Mouse (Mus musculus) kidney, postnatal 10 days (tissue): Measurements from ENCODE around the gene P2rx5.

Experiments
- DNase-seq: peaks from one replicate; pipeline ENCODE4 v3.0.0; 2021; ENCODE audit warnings: mixed read lengths

The P2rx5 gene

DNA sequence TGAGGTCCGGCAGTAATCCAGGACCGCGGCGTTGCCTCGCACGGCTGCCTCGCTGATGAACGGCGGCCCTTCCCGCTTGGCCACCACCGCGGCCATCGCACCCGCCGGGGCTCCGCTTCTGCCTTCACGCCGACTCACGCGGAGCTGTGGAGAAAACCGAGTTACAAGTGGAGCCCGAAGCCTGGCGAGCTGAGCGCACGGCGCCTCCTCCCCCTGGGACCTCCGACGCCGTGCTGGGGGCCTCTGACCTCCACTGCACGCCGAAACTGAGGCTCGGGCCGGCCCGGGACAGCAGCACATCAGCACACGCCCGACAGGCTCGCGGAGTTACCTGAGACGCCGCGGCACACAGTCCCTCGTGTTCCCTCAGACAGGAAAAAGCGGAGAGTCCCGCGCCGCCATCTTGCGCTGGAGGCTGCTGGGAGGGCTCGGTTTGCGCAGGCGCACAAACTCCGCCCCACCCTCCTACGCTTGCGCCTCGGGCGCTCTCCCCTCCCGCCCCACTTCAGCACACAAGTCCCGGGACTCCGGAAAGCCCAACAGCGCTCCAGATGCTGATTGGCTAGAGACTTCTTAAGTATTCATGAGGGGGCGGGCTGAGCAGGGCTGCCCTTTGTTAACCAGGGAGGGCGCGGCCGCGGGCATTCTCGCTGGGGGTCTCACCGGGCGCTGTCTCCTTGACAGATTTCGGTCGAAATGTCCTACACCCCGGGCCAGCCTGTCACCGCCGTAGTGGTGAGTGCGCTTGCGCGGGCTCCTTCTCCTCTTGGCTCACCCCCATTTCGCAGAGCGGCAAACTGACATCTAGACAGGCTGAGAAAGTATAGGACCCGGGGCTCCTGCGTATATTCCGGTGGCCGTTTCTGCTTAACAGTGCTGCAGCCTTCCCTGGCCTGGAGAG lies 16.6 kb downstream of the P2rx5 start, which contains the start of the genes Emc6 and Tax1bp3:
Gene Emc6 (minus strand): TSS at position 430 of the 901 bp plus-strand sequence.
Gene Tax1bp3 (plus strand): TSS at position 476 of the 901 bp plus-strand sequence.
- peak; percentile 98 for DNase-seq

DNA sequence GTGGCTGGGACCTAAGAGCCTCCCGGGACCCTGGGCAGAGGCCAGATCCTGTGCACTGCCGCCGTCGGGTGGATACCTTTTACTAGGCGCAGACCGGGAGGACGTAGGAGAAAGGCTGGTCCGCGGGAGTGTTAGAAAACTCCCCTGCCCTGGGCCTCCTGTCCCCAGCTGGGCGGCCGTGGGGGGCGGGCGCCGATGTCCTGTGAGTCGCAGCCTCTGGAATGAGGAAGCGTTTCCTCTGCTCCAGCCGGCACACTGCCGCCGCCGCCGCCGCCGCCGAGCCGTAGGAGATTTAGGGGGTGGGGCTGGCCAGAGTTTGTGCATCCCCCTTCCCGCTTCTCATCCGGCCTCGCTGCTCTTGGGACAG lies 17.3 kb downstream of the P2rx5 start:
- peak; percentile 94 for DNase-seq

DNA sequence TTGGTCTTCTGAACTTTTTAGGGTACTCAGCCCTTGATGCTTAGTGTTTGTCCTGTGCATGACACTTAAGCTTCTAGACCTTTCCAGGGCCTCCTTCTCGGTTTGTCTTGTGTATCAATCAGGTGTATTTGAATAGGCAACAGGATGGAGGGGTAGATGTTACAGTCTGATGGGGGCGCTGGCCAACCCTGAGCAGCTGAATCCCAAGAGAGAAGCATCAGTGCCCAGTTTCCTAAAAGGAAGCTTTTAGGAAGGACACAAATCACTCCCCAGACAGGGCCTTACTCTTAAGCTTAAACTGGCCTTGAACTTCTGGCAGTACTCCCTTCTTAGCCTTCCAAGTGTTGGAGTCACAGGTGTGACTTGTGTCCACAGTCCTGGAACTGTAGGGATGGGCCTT lies 17.7 kb downstream of the P2rx5 start:
- peak; percentile 35 for DNase-seq

DNA sequence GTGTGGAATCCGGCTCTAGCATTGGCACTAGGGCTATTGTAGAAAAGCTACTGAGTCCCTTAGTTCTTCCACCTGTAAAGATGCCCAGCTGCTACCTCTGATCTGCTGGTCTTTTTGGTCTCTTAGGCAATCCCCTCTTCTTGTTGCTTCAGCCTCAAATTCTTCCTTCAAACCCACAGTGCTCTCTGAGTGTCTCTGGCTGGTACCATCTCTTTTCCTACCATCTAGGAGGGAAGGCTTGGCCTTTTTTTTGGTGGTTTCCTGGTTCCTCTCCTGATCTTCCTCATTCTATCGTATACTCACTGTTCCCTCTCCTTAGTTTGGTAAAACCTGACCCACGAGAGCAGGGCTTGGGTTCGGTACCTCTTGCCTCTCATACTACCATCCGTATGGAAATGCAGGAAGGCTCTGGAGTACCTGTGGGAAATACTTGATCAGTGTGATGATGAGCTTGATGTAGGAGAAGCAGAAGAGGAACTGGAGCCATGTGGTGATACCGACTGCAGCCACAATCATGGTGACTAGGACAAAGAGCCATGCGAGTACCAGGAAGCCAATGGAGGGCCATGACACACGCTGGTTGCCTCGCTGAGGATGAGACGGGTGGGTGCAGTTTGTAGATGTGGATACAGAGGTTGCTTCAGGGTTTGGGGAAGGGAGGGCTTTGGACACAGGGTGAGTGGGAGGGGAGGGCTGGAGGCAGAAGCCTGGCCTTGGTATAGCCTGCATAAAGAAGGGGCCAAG lies 25.8 kb downstream of the P2rx5 start:
- DNase-seq: no peak

DNA sequence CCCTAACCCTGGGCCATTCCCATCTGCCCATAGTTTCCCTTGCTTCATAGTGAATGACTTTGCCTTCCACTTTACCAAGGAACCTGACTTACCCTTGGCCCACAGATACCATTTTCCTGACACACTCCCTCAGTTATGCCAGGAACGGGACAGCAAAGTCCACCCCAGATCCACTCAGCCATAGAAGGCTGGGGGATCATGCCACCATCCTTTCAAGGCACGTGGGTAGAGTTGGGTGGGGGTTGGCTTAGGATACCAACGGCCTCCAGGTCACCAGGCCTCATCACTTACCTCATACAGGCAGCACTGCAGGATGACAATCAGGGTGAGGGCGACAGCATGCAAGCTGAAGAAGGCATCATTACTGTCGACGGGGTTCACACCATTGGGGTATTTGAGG lies 27.0 kb downstream of the P2rx5 start:
- no peak for DNase-seq

DNA sequence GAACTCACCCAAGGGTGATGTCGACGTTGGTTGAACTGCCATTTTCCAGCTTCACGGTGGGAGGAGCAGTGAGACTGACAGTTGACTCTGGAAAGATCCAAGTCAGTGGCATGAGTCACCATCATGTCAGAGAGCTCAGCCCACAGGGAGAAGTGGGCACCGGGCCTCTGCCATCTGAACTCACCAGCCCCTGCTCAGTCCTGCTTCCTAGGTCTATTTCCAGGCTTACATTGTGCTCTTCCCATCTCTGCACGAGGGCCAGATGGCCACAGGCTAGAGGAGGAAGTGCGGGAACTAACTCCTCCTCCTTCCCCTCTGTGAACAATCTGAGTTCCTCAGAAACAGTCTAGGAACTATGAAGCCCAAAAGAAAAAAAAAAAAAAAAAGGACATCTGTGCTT lies 32.8 kb downstream of the P2rx5 start:
- no peak for DNase-seq

DNA sequence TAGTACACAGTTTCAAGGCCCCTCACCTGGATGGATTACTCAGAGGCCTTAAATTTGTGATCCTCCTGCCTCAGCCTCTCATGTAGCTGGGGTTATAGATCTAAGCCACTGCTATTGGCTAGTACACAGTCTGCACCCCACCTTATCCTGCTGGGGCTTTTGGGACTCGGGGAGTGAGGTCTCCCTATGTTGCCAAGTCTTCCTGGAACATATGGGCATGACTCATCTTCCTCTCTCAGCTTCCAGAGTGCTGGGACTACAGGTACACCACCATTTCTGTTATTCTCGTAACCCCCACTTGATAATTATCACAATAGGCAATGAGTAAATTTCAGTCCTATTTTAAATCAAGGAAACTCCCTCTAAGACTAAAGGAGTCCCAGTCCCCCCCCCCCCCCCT lies 34.2 kb downstream of the P2rx5 start:
- DNase-seq: no peak

DNA sequence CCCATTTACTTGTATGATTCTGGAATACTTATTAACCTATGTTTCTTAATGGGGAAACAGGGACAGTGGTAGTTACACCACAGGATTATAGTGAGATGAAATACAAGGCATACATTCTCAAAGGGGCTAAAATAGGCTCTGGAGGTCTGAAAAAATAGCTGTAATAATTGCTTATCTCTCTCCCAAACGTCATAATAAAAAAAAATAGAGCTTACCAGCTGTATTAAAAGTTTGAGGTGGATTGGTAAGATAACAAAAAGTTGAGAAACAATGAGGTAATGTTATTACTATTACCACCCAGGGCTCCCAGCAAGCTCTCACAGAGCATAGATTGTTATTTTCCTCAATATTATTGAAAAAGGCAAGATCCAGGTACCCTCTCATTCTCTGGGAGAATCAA lies 38.0 kb downstream of the P2rx5 start:
- no peak for DNase-seq

DNA sequence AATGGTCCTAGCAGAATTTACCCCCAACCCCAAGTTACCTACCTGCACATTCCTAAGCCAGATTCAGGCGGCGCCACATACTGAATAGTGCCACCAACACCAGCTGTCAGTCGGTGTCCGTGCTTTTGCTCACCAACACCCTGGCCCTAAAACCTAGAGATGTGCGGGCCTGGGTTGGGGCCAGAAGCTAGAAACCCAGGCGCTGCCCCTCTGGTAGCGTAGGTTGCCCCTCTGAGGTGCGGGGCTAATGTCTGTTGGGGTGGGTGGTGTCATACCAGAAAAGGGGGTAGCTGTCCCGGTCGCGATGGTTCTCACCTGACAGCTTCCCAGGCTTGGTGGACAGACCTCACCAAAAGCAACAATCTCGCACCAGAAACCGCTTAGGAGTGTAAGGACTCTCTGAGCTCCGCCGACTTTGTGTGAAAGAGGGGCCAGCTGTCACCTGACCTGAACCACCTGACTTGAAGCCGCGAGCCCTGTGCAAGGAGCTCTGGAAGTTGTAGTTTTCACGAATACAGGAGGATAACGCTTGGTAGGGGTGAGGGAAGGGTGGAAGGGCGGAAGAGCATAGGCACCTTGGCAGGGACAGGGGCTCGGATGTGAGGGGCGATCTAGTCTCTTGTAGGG lies 38.5 kb downstream of the P2rx5 start, which contains the start of gene Ctns:
Gene Ctns (minus strand): TSS at position 440 of the 627 bp plus-strand sequence.
- DNase-seq: peak; percentile 87

DNA sequence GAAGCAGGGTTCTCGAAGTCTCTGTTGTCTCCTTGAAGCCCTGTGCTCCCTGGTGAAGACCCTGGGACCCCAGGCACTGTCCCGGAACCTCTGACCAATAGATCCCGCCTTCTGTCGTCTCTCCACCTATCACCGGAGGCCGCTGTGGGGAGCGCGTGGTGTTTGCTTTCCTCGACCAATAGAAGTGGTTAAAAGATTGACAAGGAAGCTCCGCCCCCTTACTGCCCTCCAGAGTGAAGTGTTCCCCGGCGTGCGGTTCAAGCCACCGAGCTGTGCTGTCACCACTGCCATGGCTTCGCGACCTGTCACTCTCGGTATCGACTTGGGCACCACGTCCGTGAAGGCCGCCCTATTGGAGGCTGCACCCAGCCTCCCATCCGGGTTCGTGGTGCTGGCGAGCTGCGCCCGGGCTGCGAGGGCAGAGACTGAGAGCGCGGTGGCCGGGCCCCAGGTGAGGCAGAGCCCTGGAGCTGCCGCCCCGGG lies 39.0 kb downstream of the P2rx5 start, which contains the start of gene Shpk:
Gene Shpk (plus strand): TSS at position 231 of the 483 bp plus-strand sequence.
- peak; percentile 96 for DNase-seq

DNA sequence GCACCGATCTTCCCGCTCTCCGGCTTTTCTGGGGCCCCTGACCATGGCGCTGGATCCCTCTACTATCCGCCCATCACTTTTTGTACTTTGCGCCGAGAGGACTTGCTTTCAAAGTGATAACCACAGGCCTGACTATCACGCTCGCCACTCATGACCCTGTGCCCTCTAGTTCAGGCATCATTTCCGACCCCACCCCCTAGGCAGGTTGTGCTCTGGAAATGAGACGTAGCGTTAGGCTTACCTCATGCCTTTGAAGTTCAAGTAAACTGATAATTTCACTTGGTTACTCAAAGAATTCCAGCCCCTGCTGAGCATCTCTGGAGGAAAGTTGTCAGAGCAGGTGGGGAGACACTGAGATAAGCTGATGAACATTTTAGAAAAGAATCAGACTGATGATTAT lies 39.7 kb downstream of the P2rx5 start:
- DNase-seq: peak; percentile 27

DNA sequence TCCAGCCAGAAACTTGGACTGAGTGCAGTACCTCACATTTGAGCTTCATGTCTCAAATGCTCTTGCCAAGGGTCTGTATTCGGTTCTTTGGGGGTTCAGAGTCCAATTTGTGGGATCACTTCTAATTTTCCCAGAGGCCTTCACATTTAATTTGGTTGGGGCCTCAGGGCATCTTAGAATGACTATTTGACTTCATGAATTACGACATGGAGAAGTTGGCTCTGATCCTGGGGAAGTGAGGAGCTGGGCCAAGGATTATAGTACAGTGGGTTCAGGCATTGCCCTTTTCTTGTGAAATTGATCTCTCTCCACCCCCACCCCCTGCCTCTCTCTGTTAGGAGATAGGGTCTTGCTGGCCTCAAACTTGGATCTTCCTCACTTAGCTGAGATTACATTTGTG lies 40.8 kb downstream of the P2rx5 start:
- DNase-seq: no peak

DNA sequence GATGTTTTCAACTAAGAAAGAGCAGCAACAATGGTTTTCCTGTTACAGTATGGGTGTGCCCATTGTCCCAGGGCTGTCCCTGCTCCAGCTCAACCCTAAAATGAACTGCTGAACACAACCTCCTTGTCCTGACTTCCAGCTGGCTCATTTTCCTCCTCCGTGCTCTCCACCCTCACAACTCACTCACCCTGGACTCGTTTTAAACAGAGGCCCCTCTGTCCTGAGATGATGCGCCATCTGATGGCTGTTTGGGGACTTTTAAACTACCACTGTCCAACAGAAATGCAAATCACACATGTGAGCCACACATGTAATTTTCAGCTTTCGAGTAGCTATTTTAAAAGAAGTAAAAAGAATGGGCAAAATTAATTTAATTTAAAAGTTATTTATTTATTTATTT lies 41.4 kb downstream of the P2rx5 start:
- DNase-seq: no peak

DNA sequence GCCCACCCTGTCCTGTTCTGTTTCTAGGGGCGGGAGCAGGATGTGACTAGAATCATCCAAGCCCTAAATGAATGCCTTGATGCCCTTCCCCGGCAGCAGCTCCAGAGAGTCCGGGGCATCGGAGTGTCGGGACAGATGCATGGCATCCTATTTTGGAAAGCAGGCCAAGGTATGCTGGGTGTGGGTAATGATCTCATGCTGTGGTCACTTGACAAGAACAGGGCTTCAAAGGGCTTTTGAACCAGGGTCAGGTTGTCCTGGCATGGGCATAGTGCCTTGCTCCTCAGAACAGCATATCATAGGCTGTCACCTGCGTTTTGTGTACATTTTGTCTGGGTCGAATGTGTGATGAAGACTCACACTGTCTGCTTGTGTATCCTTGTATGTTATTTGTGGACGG lies 43.7 kb downstream of the P2rx5 start:
- no peak for DNase-seq

DNA sequence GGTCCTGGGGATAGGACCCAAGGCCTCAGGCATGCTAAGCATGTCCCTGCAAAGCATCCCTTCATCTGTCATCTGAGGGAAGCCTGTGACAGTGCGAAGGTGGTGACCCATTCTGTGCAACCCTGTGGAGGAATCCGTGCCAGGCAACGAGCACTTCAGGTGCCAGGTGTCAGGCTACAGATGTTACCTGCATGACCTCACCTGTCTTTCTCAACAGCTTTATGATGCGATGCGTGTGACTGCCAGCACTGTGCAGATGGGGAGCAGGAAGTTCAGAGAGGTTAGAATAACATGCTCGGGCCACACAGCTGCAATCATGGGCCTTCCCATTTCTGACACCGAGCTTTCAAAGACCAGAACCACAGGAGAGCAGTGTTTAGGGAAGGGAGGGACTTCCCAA lies 45.0 kb downstream of the P2rx5 start:
- no peak for DNase-seq

DNA sequence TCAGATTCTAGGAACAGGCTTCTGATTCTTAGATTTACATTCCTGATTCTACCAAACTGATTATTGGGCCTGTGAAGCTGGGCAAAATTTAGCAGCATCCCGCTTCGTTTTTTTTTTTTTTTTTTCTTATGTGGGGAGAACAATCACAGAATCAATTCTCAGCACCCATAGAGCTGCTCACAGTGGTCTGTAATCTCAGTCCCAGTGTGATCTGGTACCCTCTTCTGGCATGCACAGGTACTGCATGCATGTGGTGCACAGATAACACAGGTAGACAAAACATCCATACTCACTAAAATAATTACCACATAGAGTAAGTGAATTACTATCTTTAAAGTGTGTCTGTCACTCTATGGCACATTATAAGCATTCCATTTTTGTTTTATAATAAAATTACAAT lies 47.4 kb downstream of the P2rx5 start:
- DNase-seq: no peak

DNA sequence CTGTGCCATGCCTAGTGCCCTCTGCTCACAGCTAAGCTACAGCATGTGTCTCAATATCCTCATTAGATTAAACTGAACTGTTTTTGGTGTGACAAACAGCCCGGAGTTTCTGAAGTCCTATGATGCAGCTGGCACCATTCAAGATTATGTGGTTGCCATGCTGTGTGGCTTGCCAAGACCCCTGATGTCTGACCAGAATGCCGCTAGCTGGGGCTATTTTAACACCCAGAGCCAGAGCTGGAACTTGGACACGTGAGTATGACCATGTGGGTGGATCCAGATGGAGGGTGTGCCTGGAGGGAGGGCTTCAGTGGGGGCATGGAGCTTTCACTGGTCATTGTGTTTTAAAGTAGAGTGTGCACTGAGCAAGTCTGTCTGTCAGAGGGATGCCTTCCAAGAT lies 53.7 kb downstream of the P2rx5 start:
- no peak for DNase-seq

DNA sequence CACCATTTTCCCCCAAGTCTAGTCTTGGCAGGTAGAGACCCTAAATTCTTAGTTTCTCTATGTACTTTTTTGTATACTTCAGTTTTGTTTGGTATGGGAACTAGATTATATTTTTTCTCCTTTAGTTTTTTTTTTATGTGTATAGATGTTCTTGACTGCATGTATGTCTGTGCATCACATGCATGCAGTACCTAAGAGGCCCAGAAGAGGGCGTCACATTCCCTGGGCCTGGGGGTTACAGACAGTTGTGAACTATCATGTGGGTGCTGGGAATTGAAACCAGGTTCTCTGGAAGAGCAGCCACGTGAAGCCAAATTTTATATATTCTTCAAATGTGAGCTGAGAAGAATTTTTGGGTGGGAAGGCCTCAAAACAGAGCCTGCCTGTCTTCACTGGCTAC lies 59.5 kb downstream of the P2rx5 start:
- no peak for DNase-seq

DNA sequence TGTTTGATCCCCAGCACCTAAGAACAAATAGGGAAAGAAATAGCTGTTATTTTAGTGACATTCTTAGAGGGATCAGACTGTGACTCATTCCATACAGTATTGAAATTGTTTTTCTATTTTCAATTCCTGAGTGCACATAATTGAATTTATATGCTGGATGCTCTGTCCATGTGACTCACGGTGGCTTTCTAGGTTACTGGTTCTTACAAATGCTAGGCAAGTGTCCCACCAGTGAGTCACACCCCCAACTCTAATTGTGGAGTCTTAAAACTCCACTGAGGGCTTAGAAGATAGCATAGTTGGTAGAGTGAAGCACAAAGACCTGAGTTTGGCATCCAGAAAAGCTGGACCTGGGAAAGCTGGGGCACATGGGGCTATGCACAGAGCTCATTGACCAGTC lies 60.4 kb downstream of the P2rx5 start:
- no peak for DNase-seq
